Mouse (Mus musculus) left cerebral cortex, postnatal 36 days (tissue): ENCODE data around the gene Tktl1. TPM values are rescaled to one million over a fixed set of nuclear protein-coding genes. Genes with fewer than 3 reads are reported as not detected.

Source experiments
- DNase-seq, 2 experiments: peaks; one replicate each; pipeline ENCODE4 v3.0.0; 2021 to 2022; ENCODE audit warnings: low spot score in 2 of 2, mixed read lengths in 1 of 2
- intact Hi-C: fragments of 180-260 bp; cut with DNase I; formaldehyde crosslinking; loops from one replicate; pipeline ENCODE4 v1.15.1; 2025
- total RNA-seq, 2 experiments: library from RNA; stranded (reverse); gene quantifications; 2 replicates each; pipeline ENCODE4 v1.2.3; 2021

Tktl1 gene
- total RNA-seq, 2 experiments from 2014 or later: not detected

GRCm38 (mm10) chrX:74254888-74255565 lies 78.0 kb downstream of the Tktl1 start:
- DNase-seq: no peak
- intact Hi-C loops: no loop called here

- no peak for DNase-seq
- intact Hi-C loops: no loop called here
These were observed 80.7 kb downstream of the Tktl1 start for GRCm38 (mm10) chrX:74257746-74258145.

Other genes starting within 250 kb of the Tktl1 start
- gene Renbp, start 246.4 kb upstream of the Tktl1 start, total RNA-seq: 1 to 10 TPM; 5.5 to 7.3 TPM
- gene Hcfc1, start 210.9 kb upstream of the Tktl1 start, total RNA-seq: 10 to 100 TPM; 69.4 to 75.1 TPM
- 10 to 100 TPM; 44.0 to 53.8 TPM for gene Irak1, start 153.3 kb upstream of the Tktl1 start, total RNA-seq
- under 1 TPM in 1 of 2 experiments, not detected in 1; 0.66 TPM for gene Opn1mw, start 49.8 kb upstream of the Tktl1 start, total RNA-seq
- 10 to 100 TPM; 82.0 to 91.2 TPM for gene Mecp2, start 41.9 kb upstream of the Tktl1 start, total RNA-seq
- gene Tex28, start 9.4 kb upstream of the Tktl1 start, total RNA-seq: not detected
- 10 to 100 TPM; 57.5 to 74.0 TPM for gene Flna, start 72.6 kb downstream of the Tktl1 start, total RNA-seq
- 10 to 100 TPM; 33.6 to 39.0 TPM for gene Emd, start 77.4 kb downstream of the Tktl1 start, total RNA-seq
- gene Rpl10, start 93.6 kb downstream of the Tktl1 start, total RNA-seq: 100 to 1,000 TPM; 182 to 197 TPM
- gene Taz, start 104.7 kb downstream of the Tktl1 start, total RNA-seq: 10 to 100 TPM; 49.7 to 64.0 TPM
- gene Dnase1l1, start 105.1 kb downstream of the Tktl1 start, total RNA-seq: 1 to 10 TPM; 2.0 to 2.3 TPM
- gene Atp6ap1, start 119.8 kb downstream of the Tktl1 start, total RNA-seq: 100 to 1,000 TPM; 340 to 365 TPM
- gene Gdi1, start 127.7 kb downstream of the Tktl1 start, total RNA-seq: 100 to 1,000 TPM; 583 to 584 TPM
- gene Fam50a, start 135.8 kb downstream of the Tktl1 start, total RNA-seq: 10 to 100 TPM; 30.1 to 31.9 TPM
- gene Plxna3, start 151.8 kb downstream of the Tktl1 start, total RNA-seq: 10 to 100 TPM; 17.1 to 28.7 TPM
- gene Lage3, start 176.4 kb downstream of the Tktl1 start, total RNA-seq: 10 to 100 TPM; 23.0 to 26.9 TPM
- gene Ubl4a, start 196.0 kb downstream of the Tktl1 start, total RNA-seq: 10 to 100 TPM; 64.6 to 77.3 TPM
- gene Slc10a3, start 196.1 kb downstream of the Tktl1 start, total RNA-seq: 1 to 10 TPM; 2.4 to 2.7 TPM
- gene Fam3a, start 216.0 kb downstream of the Tktl1 start, total RNA-seq: 10 to 100 TPM; 18.0 to 22.5 TPM
- 10 to 100 TPM; 46.9 to 49.9 TPM for gene Ikbkg, start 216.0 kb downstream of the Tktl1 start, total RNA-seq